Mouse (Mus musculus): ENCODE measurements around the gene Spata2.

DNA sequence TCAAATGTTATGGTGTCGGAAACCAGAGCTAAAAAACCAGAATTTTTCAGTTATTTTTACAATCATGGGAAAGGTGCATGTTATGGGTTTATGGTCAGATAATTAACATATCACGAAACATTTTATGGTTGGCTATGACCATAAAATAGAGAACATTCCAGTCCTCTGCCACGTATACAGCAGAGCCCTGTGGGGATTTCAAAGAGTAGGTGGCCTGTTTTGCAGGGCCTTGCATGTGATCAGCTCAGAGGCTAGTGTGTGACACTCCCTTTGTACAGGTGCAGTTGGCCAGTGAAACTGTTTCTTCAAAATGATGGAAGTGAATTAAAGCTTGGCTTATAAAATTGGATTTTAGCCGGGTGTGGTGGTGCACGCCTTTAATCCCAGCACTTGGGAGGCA, 28.9 kb downstream of the Spata2 start:
- TF ChIP-seq EP300 (IDR thresholded peaks at IDR 0.05; ENCODE audit: low read depth): no peak
- no peak for TF ChIP-seq CTCF (IDR thresholded peaks at IDR 0.05; ENCODE audit: low read depth)
